Mouse (Mus musculus): ENCODE data around the gene Trip6.

DNA sequence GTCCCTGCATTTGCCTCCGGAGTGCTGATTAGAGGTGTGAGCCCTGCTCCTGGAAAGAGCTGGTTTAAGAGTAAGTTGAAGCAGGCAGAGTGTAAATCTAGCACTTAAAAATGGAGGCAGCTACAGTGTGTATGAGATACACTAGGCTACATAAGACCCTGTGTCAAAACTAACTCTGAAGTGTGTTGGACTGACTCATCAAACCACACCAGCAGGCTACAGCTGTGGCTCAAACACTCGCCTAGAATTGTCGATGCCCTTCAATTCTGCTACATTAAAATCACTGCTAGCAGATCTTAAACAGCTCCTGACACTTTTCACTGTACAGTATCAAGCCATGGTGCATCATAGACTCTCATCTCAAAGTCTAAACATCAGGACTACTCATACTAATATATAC lies 10.0 kb downstream of the Trip6 start:
- TF ChIP-seq POLR2A (IDR thresholded peaks at IDR 0.05; ENCODE audit: borderline replicate concordance, insufficient read depth, low read length): no peak
- TF ChIP-seq CTCF (IDR thresholded peaks at IDR 0.05; ENCODE audit: borderline replicate concordance, insufficient read depth, low read depth, low read length): no peak

Measured in cerebellum, adult 2 months (tissue).